Mouse (Mus musculus): ENCODE results near the gene Nfatc2ip.
A peak's percentile ranks its signal among the peaks of the same experiment; 100 is the strongest.

Gene Nfatc2ip

GRCm38 (mm10) chr7:126396298-126397119, at the start of gene Nfatc2ip:
Nfatc2ip (minus strand) TSS chr7:126396737.
- DNase-seq (ENCODE audit: low spot score in 2 of 2), result peak; percentile 99

- DNase-seq (ENCODE audit: low spot score in 2 of 2), result no peak
Observed at GRCm38 (mm10) chr7:126446217-126446616, 49.7 kb upstream of the Nfatc2ip start.

GRCm38 (mm10) chr7:126445104-126445815, 48.7 kb upstream of the Nfatc2ip start:
- DNase-seq (ENCODE audit: low spot score in 2 of 2), result no peak

- no peak for DNase-seq (ENCODE audit: low spot score in 2 of 2)
Observed at GRCm38 (mm10) chr7:126444536-126444935, 48.0 kb upstream of the Nfatc2ip start.

GRCm38 (mm10) chr7:126443997-126444396, 47.5 kb upstream of the Nfatc2ip start:
- no peak for DNase-seq (ENCODE audit: low spot score in 2 of 2)

- no peak for DNase-seq (ENCODE audit: low spot score in 2 of 2)
Observed at GRCm38 (mm10) chr7:126440134-126440533, 43.6 kb upstream of the Nfatc2ip start.

GRCm38 (mm10) chr7:126436851-126437250, 40.3 kb upstream of the Nfatc2ip start:
- DNase-seq (ENCODE audit: low spot score in 2 of 2), result peak; percentile 11

GRCm38 (mm10) chr7:126435801-126436200, 39.3 kb upstream of the Nfatc2ip start:
- no peak for DNase-seq (ENCODE audit: low spot score in 2 of 2)

GRCm38 (mm10) chr7:126434726-126435125, 38.2 kb upstream of the Nfatc2ip start:
- DNase-seq (ENCODE audit: low spot score in 2 of 2), result no peak

- no peak for DNase-seq (ENCODE audit: low spot score in 2 of 2)
Observed at GRCm38 (mm10) chr7:126430167-126430566, 33.6 kb upstream of the Nfatc2ip start.

- no peak for DNase-seq (ENCODE audit: low spot score in 2 of 2)
Observed at GRCm38 (mm10) chr7:126429503-126429898, 33.0 kb upstream of the Nfatc2ip start.

- peak; percentile 96 for DNase-seq (ENCODE audit: low spot score in 2 of 2)
Observed at GRCm38 (mm10) chr7:126428631-126429502, 32.3 kb upstream of the Nfatc2ip start, which contains the start of gene Rabep2. Rabep2 (plus strand) TSS chr7:126428759.

- no peak for DNase-seq (ENCODE audit: low spot score in 2 of 2)
Observed at GRCm38 (mm10) chr7:126428154-126428553, 31.6 kb upstream of the Nfatc2ip start.

- DNase-seq (ENCODE audit: low spot score in 2 of 2), result no peak
Observed at GRCm38 (mm10) chr7:126427323-126427860, 30.9 kb upstream of the Nfatc2ip start.

- DNase-seq (ENCODE audit: low spot score in 2 of 2), result no peak
Observed at GRCm38 (mm10) chr7:126424161-126424560, 27.6 kb upstream of the Nfatc2ip start.

- DNase-seq (ENCODE audit: low spot score in 2 of 2), result no peak
Observed at GRCm38 (mm10) chr7:126421756-126422155, 25.2 kb upstream of the Nfatc2ip start.

GRCm38 (mm10) chr7:126418496-126418895, 22.0 kb upstream of the Nfatc2ip start:
- DNase-seq (ENCODE audit: low spot score in 2 of 2), result no peak

- DNase-seq (ENCODE audit: low spot score in 2 of 2), result no peak
Observed at GRCm38 (mm10) chr7:126417606-126418005, 21.1 kb upstream of the Nfatc2ip start.

- DNase-seq (ENCODE audit: low spot score in 2 of 2), result no peak
Observed at GRCm38 (mm10) chr7:126417045-126417444, 20.5 kb upstream of the Nfatc2ip start.

GRCm38 (mm10) chr7:126416615-126417014, 20.1 kb upstream of the Nfatc2ip start:
- DNase-seq (ENCODE audit: low spot score in 2 of 2), result no peak

GRCm38 (mm10) chr7:126414725-126415124, 18.2 kb upstream of the Nfatc2ip start, which contains the start of gene Cd19:
Cd19 (minus strand) TSS chr7:126414889.
- DNase-seq (ENCODE audit: low spot score in 2 of 2), result no peak

Data from right cerebral cortex, adult 2 months (tissue).